Mouse (Mus musculus) liver, embryonic 12.5 days (tissue): ENCODE measurements around the gene Vmn2r30. TPM values are rescaled to one million over a fixed set of nuclear protein-coding genes. Genes with fewer than 3 reads are reported as not detected.
"Not testable (repeated sequence)": the region's sequence is repeated elsewhere in the genome, so short reads cannot be mapped to it uniquely, and the experiment has no call there.

Experiments
- ATAC-seq: fragments of 200-750 bp; cut with Nextera tagmentation; 2 replicates; pipeline ENCODE4 v1.8.0; 2017; ENCODE audit warnings: moderate number of reproducible peaks, mild to moderate bottlenecking, moderate library complexity
- H3K27ac ChIP-seq: fragments of 300-500 bp; sonication (generic); 2 replicates; pipeline ENCODE4 v1.5.1; 2016; ENCODE audit warnings: mild to moderate bottlenecking
- H3K27me3 ChIP-seq: fragments of 300-500 bp; sonication (generic); replicated peaks from 2 replicates; pipeline ENCODE4 v1.6.1; 2016; ENCODE audit warnings: mild to moderate bottlenecking, moderate library complexity
- H3K36me3 ChIP-seq: fragments of 300-500 bp; sonication (generic); 2 replicates; pipeline ENCODE4 v1.6.1; 2016; ENCODE audit warnings: mild to moderate bottlenecking, moderate library complexity
- H3K4me1 ChIP-seq: fragments of 300-500 bp; sonication (generic); 2 replicates; pipeline ENCODE4 v1.6.1; 2016
- H3K4me2 ChIP-seq: fragments of 300-500 bp; sonication (generic); 2 replicates; pipeline ENCODE4 v1.6.1; 2016; ENCODE audit warnings: mild to moderate bottlenecking, moderate library complexity
- H3K4me3 ChIP-seq: fragments of 300-500 bp; sonication (generic); 2 replicates; pipeline ENCODE4 v1.5.1; 2016; ENCODE audit warnings: mild to moderate bottlenecking, moderate library complexity
- H3K9ac ChIP-seq: fragments of 300-500 bp; sonication (generic); 2 replicates; pipeline ENCODE4 v1.6.1; 2016; ENCODE audit warnings: mild to moderate bottlenecking, moderate library complexity
- H3K9me3 ChIP-seq: fragments of 300-500 bp; sonication (generic); replicated peaks from 2 replicates; pipeline ENCODE4 v1.6.1; 2016; ENCODE audit warnings: mild to moderate bottlenecking, moderate library complexity
- WGBS: fragments of 180-500 bp; shearing (Covaris S2); methylation state at CpG from one replicate; pipeline ENCODE4 v1.1.7; 2016; ENCODE audit not compliant: insufficient replicate concordance; 5-methylcytosine and 5-hydroxymethylcytosine counted together
- microRNA-seq: library from miRNA; unstranded; fragments of <30 nt; microRNA quantifications from one replicate; pipeline ENCODE4, GENCODE M21; 2017
- polyA plus RNA-seq: library from polyadenylated mRNA; unstranded; fragments of >200 nt; fragmentation: Nextera tagmentation; extraction: Ambion mirVana; gene quantifications from 2 replicates; pipeline ENCODE4 v1.2.1, GENCODE M21; 2016

Vmn2r30 gene
- not detected in 2 replicates for polyA plus RNA-seq

- not testable (repeated sequence) for H3K4me1 ChIP-seq, H3K9me3 ChIP-seq, H3K36me3 ChIP-seq, H3K9ac ChIP-seq, H3K27ac ChIP-seq, H3K4me2 ChIP-seq, ATAC-seq, H3K27me3 ChIP-seq, H3K4me3 ChIP-seq
- no CpG with 5 or more reads among the region's 1 CpGs for WGBS
Measured at GRCm38 (mm10) chr7:7337509-7337908, at the start of gene Vmn2r30. Gene Vmn2r30, minus strand, starts transcription at chr7:7337609.

- H3K36me3 ChIP-seq, H3K27me3 ChIP-seq, H3K27ac ChIP-seq, H3K9ac ChIP-seq, H3K4me1 ChIP-seq, ATAC-seq, H3K9me3 ChIP-seq, H3K4me3 ChIP-seq, H3K4me2 ChIP-seq: not testable (repeated sequence)
- 41% methylated on average over 12 of the region's 12 CpGs for WGBS
Measured at GRCm38 (mm10) chr7:7374431-7374830, 37.0 kb upstream of the Vmn2r30 start, which contains the start of gene Gm45783. Gene Gm45783, minus strand, starts transcription at chr7:7374573.

GRCm38 (mm10) chr7:7295595-7295994 lies 41.8 kb downstream of the Vmn2r30 start:
- WGBS = 76% methylated on average over 16 of the region's 16 CpGs
- Histone ChIP-seq H3K9ac (no peak overlapping the region), H3K27me3 (peaks cover 9% of the 10 kb centered on the region), H3K4me1 (peaks cover 6% of the 10 kb centered on the region; the same call in 1 of the 2 replicates), H3K4me2 (no peak overlapping the region), H3K9me3 (no peaks in the 10 kb centered on the region), H3K4me3 (no peak overlapping the region), H3K27ac (no peak overlapping the region), H3K36me3 (peaks cover 55% of the 10 kb centered on the region)
- no peak for ATAC-seq

GRCm38 (mm10) chr7:7281383-7281782 lies 56.0 kb downstream of the Vmn2r30 start:
- no peak overlapping the region for H3K27ac ChIP-seq
- peaks cover 32% of the 10 kb centered on the region for H3K36me3 ChIP-seq
- WGBS = 27% methylated on average over 1 of the region's 1 CpGs
- no peak overlapping the region for H3K4me2 ChIP-seq
- no peak for ATAC-seq
- H3K27me3 ChIP-seq = no peaks in the 10 kb centered on the region
- H3K4me1 ChIP-seq = no peaks in the 10 kb centered on the region
- H3K9me3 ChIP-seq = peaks cover 5% of the 10 kb centered on the region
- no peak overlapping the region for H3K4me3 ChIP-seq
- no peak overlapping the region for H3K9ac ChIP-seq

GRCm38 (mm10) chr7:7277966-7278567 lies 59.3 kb downstream of the Vmn2r30 start, which contains the start of gene Gm45844:
Gene Gm45844, minus strand, starts transcription at chr7:7278289.
- not testable (repeated sequence) for H3K4me1 ChIP-seq, H3K27me3 ChIP-seq, H3K36me3 ChIP-seq, H3K9me3 ChIP-seq
- ATAC-seq = peak; percentile 99
- Histone ChIP-seq H3K9ac (peak within 1 kb of the TSS; percentile 30), H3K4me3 (peak within 1 kb of the TSS; percentile 54), H3K27ac (peak within 1 kb of the TSS; percentile 5; the same call in 1 of the 2 replicates), H3K4me2 (peak within 1 kb of the TSS; percentile 49)
- WGBS = 45% methylated on average over 45 of the region's 45 CpGs

GRCm38 (mm10) chr7:7277556-7277955 lies 59.9 kb downstream of the Vmn2r30 start:
- ATAC-seq = peak; percentile 31
- H3K9me3 ChIP-seq, H3K4me1 ChIP-seq, H3K27me3 ChIP-seq, H3K36me3 ChIP-seq: not testable (repeated sequence)
- H3K9ac ChIP-seq = peak overlapping the region; percentile 30
- H3K27ac ChIP-seq = peak overlapping the region; percentile 5; the same call in 1 of the 2 replicates
- 59% methylated on average over 24 of the region's 24 CpGs for WGBS
- H3K4me2 ChIP-seq = peak overlapping the region; percentile 49
- H3K4me3 ChIP-seq = peak overlapping the region; percentile 54

Small RNA genes lying within 50 kb of the gene (microRNA-seq; reads per million reads assigned to microRNA genes)
- 1.4 reads per million for gene Mir5620

Other genes with a start within 250 kb of the Vmn2r30 start
- 5.8 and 5.9 TPM in 2 replicates for gene Zfp954, start 216.1 kb downstream of the Vmn2r30 start, polyA plus RNA-seq
- gene Zfp773, start 200.9 kb downstream of the Vmn2r30 start, polyA plus RNA-seq = 0.42 and 0.44 TPM in 2 replicates
- gene Zfp418, start 166.3 kb downstream of the Vmn2r30 start, polyA plus RNA-seq = 0.51 and 0.73 TPM in 2 replicates
- 2.1 and 2.2 TPM in 2 replicates for gene Zfp772, start 127.6 kb downstream of the Vmn2r30 start, polyA plus RNA-seq
- 0.07 TPM in 1 of 2 replicates, not detected in the other for gene Vmn2r29, start 90.3 kb downstream of the Vmn2r30 start, polyA plus RNA-seq
- gene Gm45844, start 59.3 kb downstream of the Vmn2r30 start, polyA plus RNA-seq = 1.0 and 1.2 TPM in 2 replicates
- 18.4 and 18.9 TPM in 2 replicates for gene Clcn4, start 36.8 kb downstream of the Vmn2r30 start, polyA plus RNA-seq
- not detected in 2 replicates for gene Gm45783, start 37.0 kb upstream of the Vmn2r30 start, polyA plus RNA-seq
- not detected in 2 replicates for gene Vmn2r31, start 62.1 kb upstream of the Vmn2r30 start, polyA plus RNA-seq
- gene Vmn2r32, start 142.4 kb upstream of the Vmn2r30 start, polyA plus RNA-seq = not detected in 2 replicates
- not detected in 2 replicates for gene Vmn2r33, start 229.2 kb upstream of the Vmn2r30 start, polyA plus RNA-seq